Comparison of ENCODE assay signal across 8 mouse cellular contexts in the genomic region with DNA sequence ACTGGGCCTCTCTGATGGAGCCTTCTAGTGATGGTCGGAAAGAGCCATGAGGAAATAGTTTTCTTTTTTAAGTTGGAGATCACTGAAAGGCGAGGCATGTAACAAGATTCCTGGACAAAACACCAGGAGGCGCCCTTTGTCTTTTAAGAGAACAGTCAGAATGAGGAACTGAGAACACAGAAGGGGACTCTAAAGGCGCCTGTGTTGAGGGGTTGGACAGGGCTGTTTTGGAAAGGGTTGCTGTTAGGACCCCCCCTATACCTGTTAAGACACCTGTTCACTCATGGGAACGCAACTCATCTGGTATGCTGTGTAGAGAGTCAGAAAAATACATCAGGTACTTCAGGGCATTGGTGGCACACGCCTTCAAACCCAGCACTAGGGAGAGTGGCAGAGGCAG. TPM values are rescaled to one million over a fixed set of nuclear protein-coding genes. Genes with fewer than 3 reads are reported as not detected.
DNase-seq lines count a peak whose midpoint lies in the region; ATAC-seq lines count a peak whose summit lies in the region.

No protein-coding gene starts in this region.

- peaks cover 18% of the 10 kb centered on the region; the same call in 1 of the 2 replicates for H3K36me3 ChIP-seq in midbrain, embryonic 11.5 days (ENCODE audit: control insufficient read depth, insufficient read depth, low read length)
- peaks cover 32% of the 10 kb centered on the region for H3K36me3 ChIP-seq in midbrain, embryonic 15.5 days (replicated peaks)
- H3K36me3 ChIP-seq in midbrain, embryonic 14.5 days (ENCODE audit: control insufficient read depth, insufficient read depth, low read length) = peaks cover 47% of the 10 kb centered on the region

- H3K27ac ChIP-seq in midbrain, embryonic 11.5 days (ENCODE audit: low read depth, low read length) = no peak overlapping the region
- no peak overlapping the region for H3K27ac ChIP-seq in midbrain, embryonic 15.5 days
- H3K27ac ChIP-seq in midbrain, embryonic 14.5 days (replicated peaks; ENCODE audit: low read depth, low read length) = no peak overlapping the region

- H3K4me2 ChIP-seq in midbrain, embryonic 11.5 days = no peak overlapping the region
- no peak overlapping the region for H3K4me2 ChIP-seq in midbrain, embryonic 15.5 days
- no peak overlapping the region for H3K4me2 ChIP-seq in midbrain, embryonic 14.5 days (ENCODE audit: low read length)

- H3K4me1 ChIP-seq in midbrain, embryonic 11.5 days (ENCODE audit: control insufficient read depth, insufficient read depth, low read length) = peaks cover 12% of the 10 kb centered on the region
- peaks cover 31% of the 10 kb centered on the region for H3K4me1 ChIP-seq in midbrain, embryonic 15.5 days
- peaks cover 5% of the 10 kb centered on the region for H3K4me1 ChIP-seq in midbrain, embryonic 14.5 days (ENCODE audit: control insufficient read depth, insufficient read depth, low read length)

- no peaks in the 10 kb centered on the region for H3K27me3 ChIP-seq in midbrain, embryonic 11.5 days (ENCODE audit: control insufficient read depth, insufficient read depth, low read length)
- no peaks in the 10 kb centered on the region for H3K27me3 ChIP-seq in midbrain, embryonic 15.5 days (replicated peaks)
- no peaks in the 10 kb centered on the region for H3K27me3 ChIP-seq in midbrain, embryonic 14.5 days (ENCODE audit: control insufficient read depth, insufficient read depth, low read length)

- H3K9me3 ChIP-seq in midbrain, embryonic 11.5 days (ENCODE audit: control insufficient read depth, low read length) = no peaks in the 10 kb centered on the region
- no peaks in the 10 kb centered on the region for H3K9me3 ChIP-seq in midbrain, embryonic 15.5 days
- no peaks in the 10 kb centered on the region for H3K9me3 ChIP-seq in midbrain, embryonic 14.5 days (ENCODE audit: control insufficient read depth, low read length)

- ATAC-seq in midbrain, embryonic 11.5 days (ENCODE audit: low FRiP score) = no peak
- ATAC-seq in midbrain, embryonic 15.5 days (replicated peaks) = no peak
- ATAC-seq in midbrain, embryonic 14.5 days (ENCODE audit: low FRiP score, low TSS enrichment) = no peak

- 64% methylated on average over 6 of the region's 6 CpGs for WGBS in midbrain, embryonic 11.5 days
- 64% methylated on average over 6 of the region's 6 CpGs for WGBS in midbrain, embryonic 15.5 days
- WGBS in midbrain, embryonic 14.5 days = 70% methylated on average over 6 of the region's 6 CpGs

- 0 out of 2 replicates have a peak overlapping the region, but pooled peaks have one; percentile 2 for H3K9ac ChIP-seq in midbrain, embryonic 11.5 days (ENCODE audit: low read length)
- H3K9ac ChIP-seq in midbrain, embryonic 15.5 days = no peak overlapping the region
- no peak overlapping the region for H3K9ac ChIP-seq in midbrain, embryonic 14.5 days (replicated peaks; ENCODE audit: low read length)

- DNase-seq in cerebellum, adult 9-10 months = peak; percentile 50
- no peak for DNase-seq in cerebellum, adult 11-12 months
- DNase-seq in midbrain, embryonic 11.5 days (ENCODE audit: low spot score, missing footprints) = peak; percentile 94
- DNase-seq in embryo, embryonic 10 days (ENCODE audit: low spot score) = peak; percentile 47
- DNase-seq in kidney, postnatal 14 days = peak; percentile 64
- DNase-seq in midbrain, embryonic 14.5 days = peak; percentile 73
- peak; percentile 72 for DNase-seq in thymus, postnatal 25 days

- H3K4me3 ChIP-seq in midbrain, embryonic 11.5 days (ENCODE audit: low read depth, low read length) = no peak overlapping the region
- no peak overlapping the region for H3K4me3 ChIP-seq in midbrain, embryonic 15.5 days
- H3K4me3 ChIP-seq in midbrain, embryonic 14.5 days (replicated peaks; ENCODE audit: low read depth, low read length) = no peak overlapping the region

RNA-seq across cellular contexts. Expression of a gene that starts 1.7 kb away (rescaled TPM):
- 0.66 and 1.1 TPM in 2 replicates for polyA plus RNA-seq in midbrain, embryonic 11.5 days (2014; fragmentation: Nextera tagmentation; extraction: Ambion mirVana)
- 1.9 and 2.2 TPM in 2 replicates for polyA plus RNA-seq in midbrain, embryonic 15.5 days (2015; fragmentation: Nextera tagmentation; extraction: Ambion mirVana)
- 1.7 and 2.0 TPM in 2 replicates for polyA plus RNA-seq in midbrain, embryonic 14.5 days (2014; fragmentation: Nextera tagmentation; extraction: Ambion mirVana)

RNA-seq across cellular contexts. Expression of a gene that starts 2.3 kb away (rescaled TPM):
- 112 and 122 TPM in 2 replicates for polyA plus RNA-seq in midbrain, embryonic 11.5 days (2014; fragmentation: Nextera tagmentation; extraction: Ambion mirVana)
- 167 and 195 TPM in 2 replicates for polyA plus RNA-seq in midbrain, embryonic 15.5 days (2015; fragmentation: Nextera tagmentation; extraction: Ambion mirVana)
- polyA plus RNA-seq in midbrain, embryonic 14.5 days (2014; fragmentation: Nextera tagmentation; extraction: Ambion mirVana) = 129 and 151 TPM in 2 replicates

RNA-seq across cellular contexts. Expression of a gene that starts 52.2 kb away (rescaled TPM):
- 46.9 and 51.7 TPM in 2 replicates for polyA plus RNA-seq in midbrain, embryonic 11.5 days (2014; fragmentation: Nextera tagmentation; extraction: Ambion mirVana)
- polyA plus RNA-seq in midbrain, embryonic 15.5 days (2015; fragmentation: Nextera tagmentation; extraction: Ambion mirVana) = 53.2 and 56.6 TPM in 2 replicates
- 42.9 and 60.7 TPM in 2 replicates for polyA plus RNA-seq in midbrain, embryonic 14.5 days (2014; fragmentation: Nextera tagmentation; extraction: Ambion mirVana)

RNA-seq across cellular contexts. Expression of a gene that starts 53.3 kb away (rescaled TPM):
- polyA plus RNA-seq in midbrain, embryonic 11.5 days (2014; fragmentation: Nextera tagmentation; extraction: Ambion mirVana) = 0.07 TPM in 1 of 2 replicates, not detected in the other
- polyA plus RNA-seq in midbrain, embryonic 15.5 days (2015; fragmentation: Nextera tagmentation; extraction: Ambion mirVana) = 0.09 TPM in 1 of 2 replicates, not detected in the other
- 0.08 TPM in 1 of 2 replicates, not detected in the other for polyA plus RNA-seq in midbrain, embryonic 14.5 days (2014; fragmentation: Nextera tagmentation; extraction: Ambion mirVana)
